Mouse (Mus musculus) forebrain, postnatal 0 days (tissue): Measurements from ENCODE around the gene Olfr402. TPM values are rescaled to one million over a fixed set of nuclear protein-coding genes. Genes with fewer than 3 reads are reported as not detected.
"Not testable (repeated sequence)": the region's sequence is repeated elsewhere in the genome, so short reads cannot be mapped to it uniquely, and the experiment has no call there.

Experiments
- ATAC-seq: fragments of 200-750 bp; cut with Nextera tagmentation; 2 replicates; pipeline ENCODE4 v1.8.0; 2017; ENCODE audit warnings: mild to moderate bottlenecking, moderate library complexity
- DNase-seq: peaks from one replicate; pipeline ENCODE4 v3.0.0-alpha.2; 2015
- H3K27ac ChIP-seq: fragments of 300-500 bp; sonication (generic); 2 replicates; pipeline ENCODE4 v1.5.1; 2014; ENCODE audit warnings: low read depth, mild to moderate bottlenecking, antibody characterized with exemption, low read length, moderate library complexity, mixed read lengths
- H3K27me3 ChIP-seq: fragments of 300-500 bp; sonication (generic); 2 replicates; pipeline ENCODE4 v1.6.1; 2014; ENCODE audit warnings: mild to moderate bottlenecking, low read length, mixed read lengths; ENCODE audit not compliant: insufficient read depth
- H3K36me3 ChIP-seq: fragments of 300-500 bp; sonication (generic); 2 replicates; pipeline ENCODE4 v1.6.1; 2014; ENCODE audit warnings: mild to moderate bottlenecking, moderate library complexity; ENCODE audit not compliant: insufficient read depth
- H3K4me1 ChIP-seq: fragments of 300-500 bp; sonication (generic); 2 replicates; pipeline ENCODE4 v1.6.1; 2014; ENCODE audit warnings: antibody characterized with exemption; ENCODE audit not compliant: insufficient read depth
- H3K4me2 ChIP-seq: fragments of 300-500 bp; sonication (generic); 2 replicates; pipeline ENCODE4 v1.6.1; 2014; ENCODE audit warnings: low read depth, mild to moderate bottlenecking, moderate library complexity
- H3K4me3 ChIP-seq: fragments of 300-500 bp; sonication (generic); 2 replicates; pipeline ENCODE4 v1.5.1; 2014; ENCODE audit warnings: low read depth, low read length, mixed read lengths
- H3K9ac ChIP-seq: fragments of 300-500 bp; sonication (generic); 2 replicates; pipeline ENCODE4 v1.6.1; 2014; ENCODE audit warnings: mild to moderate bottlenecking
- H3K9me3 ChIP-seq: fragments of 300-500 bp; sonication (generic); 2 replicates; pipeline ENCODE4 v1.6.1; 2016; ENCODE audit warnings: low read length
- CTCF ChIP-seq: sonication (generic); IDR thresholded peaks from 2 replicates; pipeline ENCODE4 v1.5.1; 2016; ENCODE audit warnings: antibody characterized with exemption, control low read depth, low read depth
- WGBS: fragments of 180-500 bp; shearing (Covaris S2); extraction: QIAGEN DNeasy Blood & Tissue Kit; methylation state at CpG from one replicate; pipeline ENCODE4 v1.1.7; 2014; 5-methylcytosine and 5-hydroxymethylcytosine counted together
- polyA plus RNA-seq: library from polyadenylated mRNA; unstranded; fragments of >200 nt; fragmentation: Nextera tagmentation; extraction: Ambion mirVana; gene quantifications from 2 replicates; pipeline ENCODE4 v1.2.1, GENCODE M21; 2015
- total RNA-seq: library from RNA; depleted of rRNA; stranded (reverse); fragments of >200 nt; gene quantifications from 2 replicates; pipeline ENCODE4 v1.2.3, GENCODE M21; 2014; rRNA removed

Gene Olfr402
- total RNA-seq (not detected in 2 replicates), polyA plus RNA-seq (not detected in 2 replicates)

- ATAC-seq: no peak
- no peak within 1 kb of the TSS for H3K4me2 ChIP-seq
These were observed at the start of gene Olfr402 for GRCm38 (mm10) chr11:74153229-74153628. Gene Olfr402, plus strand, starts transcription at chr11:74153529.

GRCm38 (mm10) chr11:74105066-74105465 lies 48.3 kb upstream of the Olfr402 start:
- H3K27ac ChIP-seq: no peak overlapping the region
- no peaks in the 10 kb centered on the region for H3K36me3 ChIP-seq
- H3K9ac ChIP-seq: no peak overlapping the region
- ATAC-seq: no peak
- H3K27me3 ChIP-seq: no peaks in the 10 kb centered on the region
- no peaks in the 10 kb centered on the region for H3K4me1 ChIP-seq
- no peak for TF ChIP-seq CTCF
- no peak for DNase-seq
- 47% methylated on average over 5 of the region's 5 CpGs for whole genome bisulfite sequencing
- H3K4me3 ChIP-seq: no peak overlapping the region
- H3K4me2 ChIP-seq: no peak overlapping the region
- H3K9me3 ChIP-seq: peaks cover 8% of the 10 kb centered on the region; the same call in 1 of the 2 replicates

More at GRCm38 (mm10) chr11:74153229-74153628, at the start of gene Olfr402:
- H3K27ac ChIP-seq: no peak within 1 kb of the TSS
- TF ChIP-seq CTCF: no peak
- H3K4me3 ChIP-seq: no peak within 1 kb of the TSS
- no peaks in the 10 kb centered on the region for H3K9me3 ChIP-seq
- H3K4me1 ChIP-seq: no peaks in the 10 kb centered on the region
- no peak for DNase-seq
- no peaks in the 10 kb centered on the region for H3K27me3 ChIP-seq
- no peak within 1 kb of the TSS for H3K9ac ChIP-seq
- no peaks in the 10 kb centered on the region for H3K36me3 ChIP-seq
- 55% methylated on average over 3 of the region's 3 CpGs for WGBS

DNA sequence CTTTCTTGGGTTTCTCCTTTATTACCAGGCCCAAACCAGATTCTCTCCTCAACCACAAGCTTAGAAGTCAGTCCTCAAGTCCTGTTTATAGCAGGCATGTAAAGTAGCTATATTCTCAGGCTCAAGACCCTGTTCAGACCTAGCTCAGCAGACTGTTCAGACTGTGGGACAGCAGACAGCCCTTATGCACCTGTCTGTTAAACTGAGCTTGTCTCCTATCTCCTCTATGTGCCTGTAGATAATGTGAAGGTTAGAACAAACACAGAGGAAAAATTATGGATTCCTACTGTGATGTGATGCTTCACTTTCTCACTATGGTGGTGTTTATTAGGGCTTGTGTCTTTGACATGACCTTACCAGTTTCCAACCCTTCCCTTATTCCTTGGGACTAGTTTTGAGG lies 39.9 kb upstream of the Olfr402 start, which contains the start of gene Olfr401:
Gene Olfr401, plus strand, starts transcription at position 301 of the 400 bp plus-strand sequence.
- ATAC-seq (no peak), DNase-seq (no peak)
- Histone ChIP-seq H3K4me1 (no peaks in the 10 kb centered on the region), H3K4me3 (no peak within 1 kb of the TSS), H3K27ac (no peak within 1 kb of the TSS), H3K27me3 (no peaks in the 10 kb centered on the region), H3K9ac (no peak within 1 kb of the TSS), H3K9me3 (no peaks in the 10 kb centered on the region), H3K4me2 (no peak within 1 kb of the TSS), H3K36me3 (no peaks in the 10 kb centered on the region)
- no peak for TF ChIP-seq CTCF

GRCm38 (mm10) chr11:74140001-74140400 lies 13.3 kb upstream of the Olfr402 start:
- not testable (repeated sequence) for ATAC-seq

GRCm38 (mm10) chr11:74145866-74146265 lies 7.5 kb upstream of the Olfr402 start:
- no peak for ATAC-seq

More at GRCm38 (mm10) chr11:74140001-74140400, 13.3 kb upstream of the Olfr402 start:
- not testable (repeated sequence) for H3K27ac ChIP-seq, H3K4me2 ChIP-seq, H3K4me1 ChIP-seq, H3K36me3 ChIP-seq, DNase-seq, H3K9ac ChIP-seq, H3K27me3 ChIP-seq, H3K4me3 ChIP-seq
- WGBS: 31% methylated on average over 1 of the region's 1 CpGs
- 0 out of 2 replicates have a peak, but pooled peaks cover 21% of the 10 kb centered on the region for H3K9me3 ChIP-seq

GRCm38 (mm10) chr11:74168771-74169170 lies 15.4 kb downstream of the Olfr402 start:
- H3K9me3 ChIP-seq: no peaks in the 10 kb centered on the region
- no peaks in the 10 kb centered on the region for H3K36me3 ChIP-seq
- no peak overlapping the region for H3K27ac ChIP-seq
- H3K4me1 ChIP-seq: no peaks in the 10 kb centered on the region
- no peak overlapping the region for H3K9ac ChIP-seq
- no peaks in the 10 kb centered on the region for H3K27me3 ChIP-seq
- DNase-seq: no peak
- no peak for TF ChIP-seq CTCF
- no peak overlapping the region for H3K4me2 ChIP-seq
- H3K4me3 ChIP-seq: no peak overlapping the region
- ATAC-seq: no peak

More at GRCm38 (mm10) chr11:74145866-74146265, 7.5 kb upstream of the Olfr402 start:
- Histone ChIP-seq H3K27ac (no peak overlapping the region), H3K36me3 (no peaks in the 10 kb centered on the region), H3K9me3 (peaks cover 18% of the 10 kb centered on the region; the same call in 1 of the 2 replicates), H3K27me3 (no peaks in the 10 kb centered on the region), H3K4me1 (no peaks in the 10 kb centered on the region), H3K4me3 (no peak overlapping the region), H3K9ac (no peak overlapping the region), H3K4me2 (no peak overlapping the region)
- no peak for TF ChIP-seq CTCF
- DNase-seq: no peak

- no peaks in the 10 kb centered on the region for H3K36me3 ChIP-seq
- WGBS: 87% methylated on average over 4 of the region's 4 CpGs
- H3K4me1 ChIP-seq: no peaks in the 10 kb centered on the region
- TF ChIP-seq CTCF: no peak
- no peak overlapping the region for H3K27ac ChIP-seq
- H3K4me2 ChIP-seq: no peak overlapping the region
- H3K27me3 ChIP-seq: no peaks in the 10 kb centered on the region
- no peak for DNase-seq
- H3K9me3 ChIP-seq: peaks cover 7% of the 10 kb centered on the region; the same call in 1 of the 2 replicates
- no peak overlapping the region for H3K4me3 ChIP-seq
- no peak overlapping the region for H3K9ac ChIP-seq
- ATAC-seq: no peak
These were observed 29.8 kb downstream of the Olfr402 start for GRCm38 (mm10) chr11:74183168-74183567.
